Comparison of ENCODE assay signal across 30 mouse cellular contexts in the genomic region with DNA sequence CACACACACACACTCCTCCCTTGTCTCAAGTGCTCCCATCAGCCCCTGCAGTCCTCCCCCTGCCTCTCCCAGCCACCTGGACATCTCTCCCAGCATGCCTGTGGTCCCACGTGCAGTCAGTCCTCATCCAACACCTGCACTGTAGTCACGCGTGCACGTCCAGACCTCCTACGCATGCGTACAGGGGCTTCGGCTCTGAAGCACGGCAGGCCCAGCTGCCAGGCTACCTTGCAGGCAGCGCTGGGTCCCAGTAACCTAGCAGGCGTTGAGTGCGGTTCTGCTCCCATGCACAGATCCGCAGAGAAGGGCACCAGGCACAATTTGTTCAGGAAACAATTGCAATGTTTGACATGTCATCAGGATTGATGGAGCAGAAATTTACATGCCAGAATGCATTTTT. TPM values are rescaled to one million over a fixed set of nuclear protein-coding genes. Genes with fewer than 3 reads are reported as not detected.
DNase-seq lines count a peak whose midpoint lies in the region; ATAC-seq and TF ChIP-seq lines count a peak whose summit lies in the region.
"Had no signal": no experiment of that assay in that cellular context is flagged by ENCODE, and none has a peak within 500 bp of the region (broad histone marks: within the 10 kb centered on the region; RNA-seq: fewer than 3 reads in every experiment).

No protein-coding gene starts in this region.

- no peaks in the 10 kb centered on the region for H3K27me3 ChIP-seq in hindbrain, embryonic 14.5 days (ENCODE audit: control insufficient read depth, insufficient read depth, low read length)
- H3K27me3 ChIP-seq in hindbrain, embryonic 11.5 days (ENCODE audit: control insufficient read depth, insufficient read depth, low read length) = no peaks in the 10 kb centered on the region
- no peaks in the 10 kb centered on the region for H3K27me3 ChIP-seq in midbrain, postnatal 0 days (ENCODE audit: insufficient read depth, low read length)
- no peaks in the 10 kb centered on the region for H3K27me3 ChIP-seq in midbrain, embryonic 15.5 days (replicated peaks)
- H3K27me3 ChIP-seq: embryonic facial prominence, embryonic 13.5 days; kidney, embryonic 15.5 days; liver, embryonic 13.5 days had no signal

- WGBS in hindbrain, embryonic 14.5 days = 68% methylated on average over 12 of the region's 12 CpGs
- 78% methylated on average over 12 of the region's 12 CpGs for WGBS in hindbrain, embryonic 11.5 days
- 85% methylated on average over 12 of the region's 12 CpGs for WGBS in midbrain, postnatal 0 days
- 82% methylated on average over 12 of the region's 12 CpGs for WGBS in midbrain, embryonic 15.5 days

- no peak overlapping the region for H3K4me3 ChIP-seq in hindbrain, embryonic 14.5 days (replicated peaks; ENCODE audit: low read length)
- no peak overlapping the region for H3K4me3 ChIP-seq in hindbrain, embryonic 11.5 days (ENCODE audit: low read depth, low read length)
- no peak overlapping the region for H3K4me3 ChIP-seq in midbrain, postnatal 0 days (ENCODE audit: low read depth, low read length)
- no peak overlapping the region for H3K4me3 ChIP-seq in midbrain, embryonic 15.5 days
- H3K4me3 ChIP-seq: embryonic facial prominence, embryonic 13.5 days; erythroblast, embryonic 14.5 days; heart, embryonic 13.5 days; kidney, embryonic 15.5 days; liver, embryonic 13.5 days had no signal

- DNase-seq in hindbrain, embryonic 14.5 days (ENCODE audit: low spot score) = peak; percentile 59
- DNase-seq in hindbrain, embryonic 11.5 days (ENCODE audit: low spot score) = no peak
- DNase-seq in midbrain, postnatal 0 days (ENCODE audit: low spot score) = peak; percentile 62
- DNase-seq in brain, embryonic 14.5 days (ENCODE audit: low read depth) = peak; percentile 38
- DNase-seq in layer of hippocampus, adult 9-10 months (ENCODE audit: low spot score) = no peak
- DNase-seq in frontal cortex, postnatal 14 days (ENCODE audit: low spot score in 2 of 2) = no peak
- DNase-seq: adrenal gland, adult 8-10 months; B cell, adult 2 months; cerebellum, adult 8-10 months; cerebellum, postnatal 36 days; embryo, embryonic 11 days; gastrocnemius, postnatal 25 days; heart, adult 18-20 months; heart, postnatal 14 days; kidney, adult 11 months; kidney, postnatal 36 days; liver, embryonic 13.5 days; lung, adult 2 months; lung, postnatal 14 days; thymus, adult 2 months had no signal

- TF ChIP-seq POLR2A in brain, embryonic 14.5 days (IDR thresholded peaks at IDR 0.05; ENCODE audit: borderline replicate concordance, extremely low read depth, insufficient read depth, insufficient read length, poor library complexity, severe bottlenecking) = no peak

- no peak overlapping the region for H3K27ac ChIP-seq in hindbrain, embryonic 14.5 days
- no peak overlapping the region for H3K27ac ChIP-seq in hindbrain, embryonic 11.5 days (ENCODE audit: low read depth, low read length)
- no peak overlapping the region for H3K27ac ChIP-seq in midbrain, postnatal 0 days (ENCODE audit: low read depth, low read length)
- H3K27ac ChIP-seq in midbrain, embryonic 15.5 days = no peak overlapping the region
- H3K27ac ChIP-seq: embryonic facial prominence, embryonic 13.5 days; heart, embryonic 13.5 days; kidney, embryonic 15.5 days; liver, embryonic 13.5 days; stomach, postnatal 0 days had no signal

- H3K4me2 ChIP-seq in hindbrain, embryonic 14.5 days (replicated peaks) = no peak overlapping the region
- H3K4me2 ChIP-seq in hindbrain, embryonic 11.5 days (replicated peaks; ENCODE audit: low read depth, low read length) = no peak overlapping the region
- H3K4me2 ChIP-seq in midbrain, postnatal 0 days (ENCODE audit: low read depth, low read length, poor library complexity, severe bottlenecking) = no peak overlapping the region
- H3K4me2 ChIP-seq in midbrain, embryonic 15.5 days = no peak overlapping the region
- H3K4me2 ChIP-seq: embryonic facial prominence, embryonic 13.5 days; heart, embryonic 13.5 days; kidney, embryonic 15.5 days; liver, embryonic 13.5 days had no signal

- no peaks in the 10 kb centered on the region; the same call in 1 of the 2 replicates for H3K4me1 ChIP-seq in hindbrain, embryonic 14.5 days (replicated peaks; ENCODE audit: control insufficient read depth, insufficient read depth, low read length)
- no peaks in the 10 kb centered on the region for H3K4me1 ChIP-seq in hindbrain, embryonic 11.5 days (replicated peaks; ENCODE audit: control insufficient read depth, insufficient read depth, low read length)
- no peaks in the 10 kb centered on the region for H3K4me1 ChIP-seq in midbrain, postnatal 0 days (ENCODE audit: insufficient read depth, low read length)
- H3K4me1 ChIP-seq in midbrain, embryonic 15.5 days = no peaks in the 10 kb centered on the region
- H3K4me1 ChIP-seq: embryonic facial prominence, embryonic 13.5 days; heart, embryonic 13.5 days; kidney, embryonic 15.5 days; liver, embryonic 13.5 days had no signal

- peak; percentile 62; the same call in 1 of the 2 replicates for ATAC-seq in hindbrain, embryonic 14.5 days (ENCODE audit: low FRiP score)
- no peak for ATAC-seq in hindbrain, embryonic 11.5 days (ENCODE audit: low FRiP score)
- ATAC-seq in midbrain, postnatal 0 days (ENCODE audit: low FRiP score) = no peak
- no peak for ATAC-seq in midbrain, embryonic 15.5 days (replicated peaks)
- ATAC-seq: forebrain, embryonic 14.5 days had no signal

- no peaks in the 10 kb centered on the region for H3K9me3 ChIP-seq in hindbrain, embryonic 14.5 days (ENCODE audit: control insufficient read depth, low read length)
- no peaks in the 10 kb centered on the region for H3K9me3 ChIP-seq in hindbrain, embryonic 11.5 days (ENCODE audit: control insufficient read depth, low read length)
- no peaks in the 10 kb centered on the region for H3K9me3 ChIP-seq in midbrain, postnatal 0 days (ENCODE audit: low read length)
- no peaks in the 10 kb centered on the region for H3K9me3 ChIP-seq in midbrain, embryonic 15.5 days
- H3K9me3 ChIP-seq: kidney, embryonic 15.5 days; liver, embryonic 13.5 days had no signal

- TF ChIP-seq CTCF in midbrain, postnatal 0 days (IDR thresholded peaks at IDR 0.05) = no peak
- TF ChIP-seq CTCF in brain, embryonic 14.5 days (IDR thresholded peaks at IDR 0.05; ENCODE audit: borderline replicate concordance, extremely low read depth, insufficient read depth, insufficient read length) = no peak

- H3K9ac ChIP-seq in hindbrain, embryonic 14.5 days = no peak overlapping the region
- H3K9ac ChIP-seq in hindbrain, embryonic 11.5 days (ENCODE audit: low read depth, low read length) = no peak overlapping the region
- H3K9ac ChIP-seq in midbrain, postnatal 0 days (replicated peaks; ENCODE audit: low read length, poor library complexity, severe bottlenecking) = no peak overlapping the region
- no peak overlapping the region for H3K9ac ChIP-seq in midbrain, embryonic 15.5 days
- H3K9ac ChIP-seq: embryonic facial prominence, embryonic 13.5 days; heart, embryonic 13.5 days; kidney, embryonic 15.5 days; liver, embryonic 13.5 days had no signal

- no peaks in the 10 kb centered on the region for H3K36me3 ChIP-seq in hindbrain, embryonic 14.5 days (replicated peaks; ENCODE audit: control insufficient read depth, insufficient read depth)
- H3K36me3 ChIP-seq in hindbrain, embryonic 11.5 days (ENCODE audit: control insufficient read depth, insufficient read depth, low read length) = no peaks in the 10 kb centered on the region
- no peaks in the 10 kb centered on the region for H3K36me3 ChIP-seq in midbrain, postnatal 0 days (ENCODE audit: insufficient read depth, low read length)
- H3K36me3 ChIP-seq in midbrain, embryonic 15.5 days (replicated peaks) = no peaks in the 10 kb centered on the region
- H3K36me3 ChIP-seq: embryonic facial prominence, embryonic 13.5 days; heart, embryonic 13.5 days; kidney, embryonic 15.5 days; liver, embryonic 13.5 days had no signal

RNA-seq across cellular contexts. Expression of gene Gm17455, which starts 47.7 kb away (rescaled TPM):
- polyA plus RNA-seq in hindbrain, embryonic 14.5 days (2014; fragmentation: Nextera tagmentation; extraction: Ambion mirVana) = 9.7 and 18.2 TPM in 2 replicates
- 6.3 and 8.3 TPM in 2 replicates for polyA plus RNA-seq in hindbrain, embryonic 11.5 days (2014; fragmentation: Nextera tagmentation; extraction: Ambion mirVana)
- total RNA-seq in midbrain, postnatal 0 days (2014; rRNA removed) = 0.93 and 1.9 TPM in 2 replicates
- polyA plus RNA-seq in midbrain, postnatal 0 days (2015; fragmentation: Nextera tagmentation; extraction: Ambion mirVana) = 6.9 and 12.5 TPM in 2 replicates
- polyA plus RNA-seq in midbrain, embryonic 15.5 days (2015; fragmentation: Nextera tagmentation; extraction: Ambion mirVana) = 8.9 and 11.0 TPM in 2 replicates
- 6.5 and 9.1 TPM in 2 replicates for polyA plus RNA-seq in brain, embryonic 14.5 days (2012; rRNA removed)
- total RNA-seq: adrenal gland, adult 8-10 months; gastrocnemius, postnatal 25 days; heart, adult 18-20 months; heart, postnatal 14 days; megakaryocyte progenitor cell, adult 5-6 weeks; MEL; monocyte, adult 5-6 weeks had no signal
- polyA plus RNA-seq: erythroblast, embryonic 14.5 days; liver, embryonic 13.5 days had no signal

Comparison
In these comparisons a context has a peak if more than half of its experiments do, and no peak if none do; other contexts are left out.
1. DNase-seq: peak in hindbrain, embryonic 14.5 days (single experiment), midbrain, postnatal 0 days (single experiment) and brain, embryonic 14.5 days (single experiment); none in hindbrain, embryonic 11.5 days (single experiment), layer of hippocampus, adult 9-10 months (single experiment) and frontal cortex, postnatal 14 days (0 of 2).